ENCODE assay signal across 8 mouse cellular contexts in the genomic region with DNA sequence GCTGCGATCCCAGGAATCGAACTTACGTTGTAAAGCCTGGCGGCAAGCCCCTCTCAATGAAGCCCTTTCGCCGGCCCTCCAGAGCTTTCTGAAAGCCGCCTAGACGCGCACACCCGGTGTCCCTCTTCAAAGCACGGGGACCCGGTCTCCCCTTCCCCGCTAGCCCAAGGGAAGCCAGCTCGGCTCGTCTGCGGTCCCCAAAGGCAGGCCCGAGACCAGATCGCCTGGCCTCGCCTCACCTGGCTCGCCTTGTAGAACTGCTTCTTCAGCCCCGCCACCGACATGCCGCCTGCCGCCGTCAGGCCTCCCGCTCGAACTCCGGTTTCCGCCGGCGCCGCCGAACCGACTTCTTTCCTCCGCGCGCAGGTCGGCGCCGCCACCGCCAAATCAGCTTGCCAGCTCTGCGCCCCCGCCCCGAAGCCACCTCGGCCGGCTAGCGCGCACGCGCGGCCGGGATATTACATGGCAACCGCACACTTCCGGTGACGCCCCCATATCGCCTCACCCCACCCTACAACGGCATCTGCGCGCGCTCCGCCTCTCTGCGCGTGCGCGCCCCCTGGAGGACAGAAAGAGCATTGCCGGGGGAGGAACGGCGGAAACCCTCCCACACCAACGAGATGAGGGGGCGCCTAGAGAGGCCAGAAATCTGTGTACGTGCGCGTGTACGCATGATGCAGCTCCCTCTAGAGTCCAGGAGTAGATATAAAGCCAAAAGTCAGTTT. TPM values are rescaled to one million over a fixed set of nuclear protein-coding genes. Genes with fewer than 3 reads are reported as not detected.
DNase-seq lines count a peak whose midpoint lies in the region; ATAC-seq lines count a peak whose summit lies in the region.

Gene Sh3gl1, minus strand, starts transcription at position 460 of the 725 bp plus-strand sequence.

- ATAC-seq in inflammation-experienced regulatory T-cells, adult 6 months, result peak; percentile 76
- ATAC-seq in megakaryocyte-erythroid progenitor cell, adult 5-6 weeks (replicated peaks; ENCODE audit: low FRiP score, low TSS enrichment, poor library complexity, severe bottlenecking), result peak; percentile 70

- peak; percentile 100 for DNase-seq in adrenal gland, adult (ENCODE audit: inconsistent age in 2 of 2, low spot score in 1 of 2)
- peak; percentile 97 for DNase-seq in embryo, embryonic 10.5 days (ENCODE audit: low spot score)
- peak; percentile 99 for DNase-seq in gastrocnemius, postnatal 14 days
- DNase-seq in left cerebral cortex, postnatal 10 days (ENCODE audit: extremely low spot score in 1 of 2, low spot score in 2 of 2), result peak; percentile 98 to 99
- peak; percentile 100 for DNase-seq in right cerebral cortex, postnatal 25 days
- DNase-seq in urinary bladder, postnatal 4 days (ENCODE audit: low spot score in 2 of 2), result peak; percentile 99

- intact Hi-C loops in gastrocnemius, postnatal 14 days (cut with DNase I; ENCODE audit: low total_unique reads), result no loop called here
- intact Hi-C loops in left cerebral cortex, postnatal 10 days (cut with DNase I), result no loop called here

RNA-seq across cellular contexts. Expression of gene Sh3gl1, which starts in this region (rescaled TPM):
- 10 to 100 TPM; 18.3 to 20.4 TPM for total RNA-seq in gastrocnemius, postnatal 14 days (2021)
- polyA plus RNA-seq in inflammation-experienced regulatory T-cells, adult 6 months (2017; shearing (Covaris generic)), result 10 to 100 TPM; 86.9 to 93.6 (median 91.6) TPM
- total RNA-seq in left cerebral cortex, postnatal 10 days (2021), result 10 to 100 TPM; 53.7 TPM
- total RNA-seq in megakaryocyte-erythroid progenitor cell, adult 5-6 weeks (2014; fragmentation: Nextera tagmentation), result 25.2 and 35.7 TPM in 2 replicates
- total RNA-seq in megakaryocyte-erythroid progenitor cell, adult 5-6 weeks (2017), result 13.6 and 22.1 TPM in 2 replicates

Comparison
In these comparisons a context has a peak if more than half of its experiments do, and no peak if none do; other contexts are left out.
1. Peak in every context shown above with its lines: DNase-seq and ATAC-seq.